Mouse (Mus musculus) heart, postnatal 0 days (tissue): ENCODE measurements around the gene Prmt1.

Source experiments
- CTCF ChIP-seq: IDR thresholded peaks from 2 replicates; pipeline ENCODE4 v1.5.1; 2016; ENCODE audit warnings: antibody characterized with exemption, control low read depth, low read depth
- EP300 ChIP-seq: IDR thresholded peaks from 2 replicates; pipeline ENCODE4 v1.6.1; 2016; ENCODE audit warnings: antibody characterized with exemption, low read depth

DNA sequence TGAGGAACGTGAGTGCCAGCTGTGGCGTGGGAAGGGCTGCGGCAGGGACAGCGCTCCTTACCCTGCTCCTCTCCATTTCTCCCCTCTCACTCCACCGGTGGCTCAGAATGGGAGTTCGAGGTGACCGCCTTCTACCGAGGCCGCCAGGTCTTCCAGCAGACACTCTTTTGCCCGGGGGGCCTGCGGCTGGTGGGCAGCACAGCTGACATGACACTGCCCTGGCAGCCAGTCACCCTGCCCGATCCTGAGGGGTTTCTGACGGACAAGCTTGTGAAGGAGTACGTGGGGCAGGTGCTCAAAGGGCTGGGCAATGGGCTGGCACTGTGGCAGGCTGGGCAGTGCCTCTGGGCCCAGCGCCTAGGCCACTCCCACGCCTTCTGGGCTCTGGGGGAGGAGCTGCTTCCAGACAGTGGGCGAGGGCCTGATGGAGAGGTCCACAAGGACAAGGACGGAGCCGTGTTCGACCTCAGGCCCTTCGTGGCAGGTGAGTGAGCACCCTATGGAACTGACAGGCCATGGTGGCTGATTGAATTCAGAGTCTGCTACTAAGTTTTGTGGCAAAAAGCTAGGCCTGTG is 14.3 kb upstream of the Prmt1 start:
- TF ChIP-seq EP300 (no peak), CTCF (no peak)
